Mouse (Mus musculus) CD4-positive naive resting alpha-beta T cell, adult 76 days (primary cell): ENCODE data around the gene Nes. TPM values are rescaled to one million over a fixed set of nuclear protein-coding genes. Genes with fewer than 3 reads are reported as not detected.

Experiments
- total RNA-seq: library from RNA; stranded (reverse); gene quantifications from one replicate; pipeline ENCODE4 v1.2.4, GENCODE M21; 2023

The Nes gene
- 0.59 TPM for total RNA-seq

GRCm38 (mm10) chr3:87970939-87971488 lies at the start of gene Nes:
TSS of gene Nes (plus strand) at chr3:87971078.

DNA sequence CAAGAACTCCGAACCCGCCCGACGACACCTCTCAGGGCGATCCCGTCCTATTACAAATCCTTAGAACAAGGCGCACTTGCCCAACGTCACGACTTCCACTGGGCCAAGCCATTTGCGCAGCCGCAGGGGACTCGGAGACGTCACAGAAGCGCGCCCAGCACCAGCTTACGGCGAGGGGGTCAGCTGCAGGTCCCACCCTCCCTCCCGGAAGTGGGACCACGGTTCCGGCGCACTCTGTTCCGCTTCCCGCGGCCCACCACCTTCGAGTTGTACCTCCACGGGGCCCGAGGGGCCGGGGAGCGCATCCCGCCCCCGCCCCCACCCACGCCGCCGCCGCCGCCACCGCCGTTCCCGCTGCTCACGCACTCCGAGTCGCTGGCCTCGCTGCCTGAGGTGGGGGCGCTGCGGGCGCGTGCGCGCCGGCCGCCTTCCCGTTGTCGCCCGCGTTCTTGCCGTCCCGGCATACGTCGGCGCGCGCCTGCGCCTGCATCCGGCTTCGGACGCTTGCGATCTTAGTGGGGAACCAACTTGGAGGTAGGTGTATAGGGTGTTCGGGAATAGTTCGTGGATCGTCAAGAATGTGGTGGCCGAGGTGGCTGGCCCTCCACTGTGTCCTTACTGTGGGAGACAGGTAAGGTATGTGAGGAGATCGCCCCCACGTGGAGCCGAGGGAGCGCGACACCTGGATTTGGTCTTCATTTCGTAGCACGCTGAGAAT lies 40.6 kb upstream of the Nes start, which contains the start of the genes Isg20l2 and Rrnad1:
Isg20l2 (plus strand) TSS at position 237 of the 718 bp plus-strand sequence.
Rrnad1 (minus strand) TSS at position 640 of the 718 bp plus-strand sequence.

GRCm38 (mm10) chr3:87948378-87949265 lies 22.3 kb upstream of the Nes start, which contains the start of gene Crabp2:
TSS of gene Crabp2 (plus strand) at chr3:87948666.

GRCm38 (mm10) chr3:88000181-88000580 lies 29.3 kb downstream of the Nes start, which contains the start of gene Bcan:
TSS of gene Bcan (minus strand) at chr3:88000230.

GRCm38 (mm10) chr3:88027434-88028186 lies 56.7 kb downstream of the Nes start, which contains the start of gene Hapln2:
TSS of gene Hapln2 (minus strand) at chr3:88027583.

Other genes with a start within 250 kb of the Nes start
- gene Lrrc71, start 222.5 kb upstream of the Nes start, total RNA-seq: 0.88 TPM
- not detected for gene Ntrk1, start 175.9 kb upstream of the Nes start, total RNA-seq
- gene Insrr, start 174.1 kb upstream of the Nes start, total RNA-seq: not detected
- gene Pear1, start 146.8 kb upstream of the Nes start, total RNA-seq: 23.8 TPM
- gene Sh2d2a, start 124.3 kb upstream of the Nes start, total RNA-seq: 400 TPM
- gene Prcc, start 85.5 kb upstream of the Nes start, total RNA-seq: 64.7 TPM
- gene Hdgf, start 64.8 kb upstream of the Nes start, total RNA-seq: 75.2 TPM
- 142 TPM for gene Mrpl24, start 51.6 kb upstream of the Nes start, total RNA-seq
- 65.7 TPM for gene Isg20l2, start 40.8 kb upstream of the Nes start, total RNA-seq
- 28.8 TPM for gene Rrnad1, start 40.4 kb upstream of the Nes start, total RNA-seq
- not detected for gene Crabp2, start 22.4 kb upstream of the Nes start, total RNA-seq
- gene Bcan, start 29.2 kb downstream of the Nes start, total RNA-seq: not detected
- gene Hapln2, start 56.5 kb downstream of the Nes start, total RNA-seq: not detected
- gene Gpatch4, start 72.0 kb downstream of the Nes start, total RNA-seq: 19.1 TPM
- 23.4 TPM for gene Naxe, start 87.4 kb downstream of the Nes start, total RNA-seq
- gene Ttc24, start 107.2 kb downstream of the Nes start, total RNA-seq: not detected
- gene Iqgap3, start 110.9 kb downstream of the Nes start, total RNA-seq: 0.44 TPM
- gene Mef2d, start 171.3 kb downstream of the Nes start, total RNA-seq: 452 TPM